Mouse (Mus musculus): ENCODE data around the gene Nipa2. TPM values are rescaled to one million over a fixed set of nuclear protein-coding genes. Genes with fewer than 3 reads are reported as not detected.

Gene Nipa2
- polyA plus RNA-seq, 1 experiment, result 14.5 TPM

GRCm38 (mm10) chr7:55983107-55983506 is 20.8 kb upstream of the Nipa2 start:
- Histone ChIP-seq H3K79me2 (ENCODE audit: control insufficient read depth, insufficient read depth) (no peaks in the 10 kb centered on the region), H3K4me2 (ENCODE audit: low read depth) (no peak overlapping the region), H3K4me3 (no peak overlapping the region), H3K27me3 (ENCODE audit: control insufficient read depth, insufficient read depth, insufficient read length) (no peaks in the 10 kb centered on the region), H3ac (ENCODE audit: control insufficient read depth, insufficient read length) (no peak overlapping the region), H3K36me3 (ENCODE audit: control insufficient read depth, insufficient read depth) (no peaks in the 10 kb centered on the region)
- TF ChIP-seq POLR2A (IDR thresholded peaks at IDR 0.05; ENCODE audit: insufficient read length, low read depth) (no peak), POLR2AphosphoS2 (IDR thresholded peaks at IDR 0.05; ENCODE audit: insufficient read length, low read depth) (no peak), MYOD1 (IDR thresholded peaks at IDR 0.05; ENCODE audit: control insufficient read depth in 1 of 3, insufficient read length in 2 of 3, low read depth in 2 of 3) (no peak), REST (IDR thresholded peaks at IDR 0.05; ENCODE audit: insufficient read depth, insufficient read length) (no peak), MYOG (IDR thresholded peaks at IDR 0.05; ENCODE audit: control insufficient read depth in 1 of 3, insufficient read depth in 1 of 3, insufficient read length in 2 of 3, low read depth in 2 of 3) (no peak), USF1 (IDR thresholded peaks at IDR 0.05; ENCODE audit: low read depth) (no peak)

- Histone ChIP-seq H3K4me3 (no peak overlapping the region), H3K79me2 (ENCODE audit: control insufficient read depth, insufficient read depth) (no peaks in the 10 kb centered on the region), H3K27me3 (ENCODE audit: control insufficient read depth, insufficient read depth, insufficient read length) (no peaks in the 10 kb centered on the region), H3K4me2 (ENCODE audit: low read depth) (no peak overlapping the region), H3ac (ENCODE audit: control insufficient read depth, insufficient read length) (no peak overlapping the region), H3K36me3 (ENCODE audit: control insufficient read depth, insufficient read depth) (no peaks in the 10 kb centered on the region)
- TF ChIP-seq MYOD1 (IDR thresholded peaks at IDR 0.05; ENCODE audit: control insufficient read depth in 1 of 3, insufficient read length in 2 of 3, low read depth in 2 of 3) (no peak), REST (IDR thresholded peaks at IDR 0.05; ENCODE audit: insufficient read depth, insufficient read length) (no peak), MYOG (IDR thresholded peaks at IDR 0.05; ENCODE audit: control insufficient read depth in 1 of 3, insufficient read depth in 1 of 3, insufficient read length in 2 of 3, low read depth in 2 of 3) (no peak), POLR2A (IDR thresholded peaks at IDR 0.05; ENCODE audit: insufficient read length, low read depth) (no peak), CEBPB (IDR thresholded peaks at IDR 0.05; ENCODE audit: insufficient read depth, poor library complexity, severe bottlenecking) (no peak), TCF3 (IDR thresholded peaks at IDR 0.05; ENCODE audit: insufficient read length, low read depth) (no peak), E2F4 (IDR thresholded peaks at IDR 0.05; ENCODE audit: insufficient read depth) (no peak), SRF (IDR thresholded peaks at IDR 0.05; ENCODE audit: control insufficient read depth, insufficient read length, low read depth) (no peak), USF1 (IDR thresholded peaks at IDR 0.05; ENCODE audit: low read depth) (no peak), TCF12 (IDR thresholded peaks at IDR 0.05; ENCODE audit: insufficient read depth, poor library complexity, severe bottlenecking) (no peak), POLR2AphosphoS2 (IDR thresholded peaks at IDR 0.05; ENCODE audit: insufficient read length, low read depth) (no peak), MAX (IDR thresholded peaks at IDR 0.05; ENCODE audit: low read depth) (no peak)
Observed at GRCm38 (mm10) chr7:55982010-55982700, 19.9 kb upstream of the Nipa2 start.

GRCm38 (mm10) chr7:55981511-55981910 is 19.2 kb upstream of the Nipa2 start:
- Histone ChIP-seq H3K36me3 (ENCODE audit: control insufficient read depth, insufficient read depth) (no peaks in the 10 kb centered on the region), H3K79me2 (ENCODE audit: control insufficient read depth, insufficient read depth) (no peaks in the 10 kb centered on the region), H3K27me3 (ENCODE audit: control insufficient read depth, insufficient read depth, insufficient read length) (no peaks in the 10 kb centered on the region), H3ac (ENCODE audit: control insufficient read depth, insufficient read length) (no peak overlapping the region), H3K4me3 (no peak overlapping the region), H3K4me2 (ENCODE audit: low read depth) (no peak overlapping the region)
- TF ChIP-seq CEBPB (IDR thresholded peaks at IDR 0.05; ENCODE audit: insufficient read depth, poor library complexity, severe bottlenecking) (no peak), POLR2AphosphoS2 (IDR thresholded peaks at IDR 0.05; ENCODE audit: insufficient read length, low read depth) (no peak), MYOG (IDR thresholded peaks at IDR 0.05; ENCODE audit: control insufficient read depth in 1 of 3, insufficient read depth in 1 of 3, insufficient read length in 2 of 3, low read depth in 2 of 3) (no peak), TCF3 (IDR thresholded peaks at IDR 0.05; ENCODE audit: insufficient read length, low read depth) (no peak), USF1 (IDR thresholded peaks at IDR 0.05; ENCODE audit: low read depth) (no peak), E2F4 (IDR thresholded peaks at IDR 0.05; ENCODE audit: insufficient read depth) (no peak), MAX (IDR thresholded peaks at IDR 0.05; ENCODE audit: low read depth) (no peak), MYOD1 (IDR thresholded peaks at IDR 0.05; ENCODE audit: control insufficient read depth in 1 of 3, insufficient read length in 2 of 3, low read depth in 2 of 3) (no peak), TCF12 (IDR thresholded peaks at IDR 0.05; ENCODE audit: insufficient read depth, poor library complexity, severe bottlenecking) (no peak), REST (IDR thresholded peaks at IDR 0.05; ENCODE audit: insufficient read depth, insufficient read length) (no peak), SRF (IDR thresholded peaks at IDR 0.05; ENCODE audit: control insufficient read depth, insufficient read length, low read depth) (no peak), POLR2A (IDR thresholded peaks at IDR 0.05; ENCODE audit: insufficient read length, low read depth) (no peak)

- H3K36me3 ChIP-seq (ENCODE audit: control insufficient read depth, insufficient read depth), result no peaks in the 10 kb centered on the region
- H3K27me3 ChIP-seq (ENCODE audit: control insufficient read depth, insufficient read depth, insufficient read length), result no peaks in the 10 kb centered on the region
- H3ac ChIP-seq (ENCODE audit: control insufficient read depth, insufficient read length), result no peak overlapping the region
- no peak overlapping the region for H3K4me3 ChIP-seq
- no peak overlapping the region for H3K4me2 ChIP-seq (ENCODE audit: low read depth)
- TF ChIP-seq SRF (IDR thresholded peaks at IDR 0.05; ENCODE audit: control insufficient read depth, insufficient read length, low read depth), result no peak
- no peak for TF ChIP-seq POLR2A (IDR thresholded peaks at IDR 0.05; ENCODE audit: insufficient read length, low read depth)
- no peak for TF ChIP-seq POLR2AphosphoS2 (IDR thresholded peaks at IDR 0.05; ENCODE audit: insufficient read length, low read depth)
- TF ChIP-seq USF1 (IDR thresholded peaks at IDR 0.05; ENCODE audit: low read depth), result no peak
- TF ChIP-seq MYOD1 (IDR thresholded peaks at IDR 0.05; ENCODE audit: control insufficient read depth in 1 of 3, insufficient read length in 2 of 3, low read depth in 2 of 3), result no peak
- TF ChIP-seq E2F4 (IDR thresholded peaks at IDR 0.05; ENCODE audit: insufficient read depth), result no peak
- TF ChIP-seq TCF3 (IDR thresholded peaks at IDR 0.05; ENCODE audit: insufficient read length, low read depth), result no peak
- no peak for TF ChIP-seq MYOG (IDR thresholded peaks at IDR 0.05; ENCODE audit: control insufficient read depth in 1 of 3, insufficient read depth in 1 of 3, insufficient read length in 2 of 3, low read depth in 2 of 3)
- TF ChIP-seq TCF12 (IDR thresholded peaks at IDR 0.05; ENCODE audit: insufficient read depth, poor library complexity, severe bottlenecking), result no peak
- TF ChIP-seq CEBPB (IDR thresholded peaks at IDR 0.05; ENCODE audit: insufficient read depth, poor library complexity, severe bottlenecking), result no peak
- TF ChIP-seq REST (IDR thresholded peaks at IDR 0.05; ENCODE audit: insufficient read depth, insufficient read length), result no peak
- TF ChIP-seq MAX (IDR thresholded peaks at IDR 0.05; ENCODE audit: low read depth), result no peak
- no peaks in the 10 kb centered on the region for H3K79me2 ChIP-seq (ENCODE audit: control insufficient read depth, insufficient read depth)
Observed at GRCm38 (mm10) chr7:55974429-55974828, 12.2 kb upstream of the Nipa2 start.
